Mouse (Mus musculus) frontal cortex, postnatal 25 days (tissue): ENCODE measurements around the gene Smc5.

Source experiments
- DNase-seq, 2 experiments: peaks; one replicate each; pipeline ENCODE4 v3.0.0; 2022; ENCODE audit warnings: low spot score in 2 of 2

Smc5 gene

DNA sequence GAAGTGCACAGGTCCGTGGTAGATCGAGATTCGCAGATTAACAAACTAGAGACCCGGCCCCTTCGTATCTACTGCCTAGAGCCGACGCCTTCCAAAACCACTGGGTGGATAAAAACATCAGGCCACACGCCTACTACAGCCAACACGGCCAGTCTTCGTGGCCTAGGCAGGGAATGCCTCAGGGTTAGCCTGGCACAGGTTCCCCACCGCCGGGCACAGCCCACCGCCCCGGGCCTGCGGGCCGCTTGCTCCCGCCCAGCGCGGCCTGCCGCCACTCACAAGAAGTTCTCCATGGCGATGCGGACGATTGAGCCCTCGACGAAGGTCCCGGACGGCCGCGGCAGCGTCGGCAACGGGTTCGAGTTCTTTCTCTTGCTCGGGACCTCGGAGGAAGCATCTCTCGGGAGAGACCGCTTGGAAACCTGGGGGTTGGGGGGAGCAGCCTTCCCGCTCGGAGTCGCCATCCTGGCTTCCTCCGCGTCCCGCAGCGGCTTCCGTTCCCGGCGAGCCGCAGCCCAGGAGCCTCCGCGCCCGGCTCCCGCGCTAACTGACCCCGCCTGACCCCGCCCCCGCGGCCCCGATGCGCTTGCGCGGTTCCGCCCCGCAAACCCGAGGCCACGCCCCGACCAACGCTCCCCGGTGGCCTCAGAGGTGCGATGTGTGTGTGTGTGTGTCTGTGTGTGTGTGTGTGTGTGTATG, at the start of gene Smc5:
Gene Smc5 (minus strand): TSS at position 543 of the 699 bp plus-strand sequence.
- peak; percentile 78 to 81 for DNase-seq

DNA sequence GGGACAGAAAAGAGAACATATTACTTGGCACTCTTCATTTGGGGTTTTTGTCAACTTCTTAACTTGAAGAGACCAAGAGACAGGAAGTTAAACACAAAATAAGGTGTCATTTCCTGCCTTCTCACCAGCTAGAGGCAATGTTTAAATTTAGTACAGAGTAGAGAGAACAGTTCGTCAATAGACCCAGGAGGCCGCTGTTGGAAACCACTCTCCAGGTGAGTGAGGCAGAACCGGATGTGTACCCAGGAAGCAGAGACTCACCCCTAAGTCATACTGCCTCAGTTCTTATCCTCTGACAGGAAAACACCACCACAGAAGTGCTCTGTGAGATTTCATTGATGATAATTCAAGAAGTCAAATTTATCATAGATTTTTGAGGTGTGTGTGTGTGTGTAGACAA, 49.4 kb upstream of the Smc5 start:
- no peak for DNase-seq

DNA sequence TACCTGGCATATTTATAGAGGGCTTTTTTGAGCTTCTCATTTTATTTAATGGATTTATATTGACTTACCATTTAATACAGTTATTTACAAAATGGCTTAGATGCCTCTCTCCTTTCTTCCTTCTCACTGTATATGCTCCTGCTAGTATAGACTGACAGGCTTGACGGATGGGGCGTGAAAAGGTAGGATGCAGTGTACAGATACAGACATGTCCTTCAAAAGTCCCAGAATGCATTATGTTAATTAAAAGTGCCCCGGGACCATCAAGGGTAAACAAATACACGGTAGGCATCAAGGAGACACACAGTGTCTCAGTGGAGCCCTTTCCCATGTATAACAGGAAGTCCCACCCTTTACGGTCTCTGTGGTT, 44.3 kb upstream of the Smc5 start:
- no peak for DNase-seq

DNA sequence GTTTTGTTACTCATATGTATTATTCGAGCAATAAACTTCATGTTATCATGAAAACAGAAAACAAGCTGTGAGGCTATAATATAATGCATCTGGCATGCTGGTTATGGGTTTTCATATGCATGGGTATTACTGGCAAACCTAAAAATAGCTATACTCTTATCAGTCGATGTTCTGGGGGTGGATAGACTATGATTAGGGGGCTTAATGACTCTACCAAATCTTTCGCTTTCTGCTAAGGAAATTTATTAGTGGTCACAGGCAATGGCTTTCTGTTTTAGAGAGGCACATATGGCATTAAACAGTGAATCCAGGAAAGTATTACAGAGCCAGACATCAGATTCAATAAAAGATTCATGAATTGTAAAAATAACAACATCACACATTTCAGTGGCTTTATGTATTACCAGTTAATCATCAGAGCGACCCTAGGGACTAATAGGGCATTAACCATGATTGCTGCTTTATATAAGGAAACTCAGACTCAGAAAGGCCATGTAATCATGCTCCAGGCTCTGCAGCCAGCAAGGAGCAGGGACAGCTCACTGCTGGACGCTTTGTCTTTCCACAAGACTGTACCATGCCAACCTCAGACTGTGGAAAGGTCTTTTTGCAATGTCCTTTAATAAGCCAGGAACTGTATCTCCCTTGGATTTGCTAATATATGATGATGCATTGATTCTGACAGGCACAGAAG, 43.7 kb upstream of the Smc5 start:
- no peak for DNase-seq

DNA sequence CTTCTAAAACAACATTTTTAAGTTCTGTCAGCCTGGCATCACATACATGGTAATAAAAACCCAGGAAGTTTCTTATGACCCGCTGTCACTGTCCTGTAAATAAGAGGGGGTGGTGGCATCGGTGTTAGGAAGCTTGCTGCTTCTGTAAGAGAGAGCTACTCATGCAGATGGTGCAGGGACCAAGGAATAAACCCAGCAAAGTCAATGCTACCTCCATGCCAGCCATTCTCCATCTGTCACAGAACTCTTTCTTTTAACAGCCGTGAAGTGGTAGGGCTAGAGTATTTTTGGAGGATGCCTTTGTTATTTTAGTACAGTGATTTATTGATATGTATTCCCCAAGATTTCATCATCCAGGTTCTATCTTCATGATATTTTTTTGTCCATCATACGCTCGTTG, 43.2 kb upstream of the Smc5 start:
- DNase-seq: no peak

DNA sequence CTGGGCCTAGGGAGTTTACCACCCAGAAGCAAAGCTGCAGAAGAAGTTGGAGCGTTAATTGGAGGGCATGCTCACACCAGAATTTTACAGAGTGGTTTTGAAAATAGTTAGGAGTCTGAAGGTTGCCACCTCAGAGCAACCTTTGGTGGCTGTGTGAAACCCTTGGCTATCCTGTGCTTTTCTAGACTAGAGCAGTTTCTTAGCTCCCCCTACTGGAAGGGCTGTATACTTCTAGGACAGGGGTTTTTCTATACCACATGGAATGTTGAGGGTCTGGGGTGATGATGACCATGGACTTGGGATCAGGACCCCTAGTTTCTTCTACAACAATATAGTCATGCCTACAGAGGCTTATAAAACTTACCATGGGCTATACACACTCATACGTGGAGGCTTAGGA, 36.3 kb upstream of the Smc5 start:
- no peak for DNase-seq

DNA sequence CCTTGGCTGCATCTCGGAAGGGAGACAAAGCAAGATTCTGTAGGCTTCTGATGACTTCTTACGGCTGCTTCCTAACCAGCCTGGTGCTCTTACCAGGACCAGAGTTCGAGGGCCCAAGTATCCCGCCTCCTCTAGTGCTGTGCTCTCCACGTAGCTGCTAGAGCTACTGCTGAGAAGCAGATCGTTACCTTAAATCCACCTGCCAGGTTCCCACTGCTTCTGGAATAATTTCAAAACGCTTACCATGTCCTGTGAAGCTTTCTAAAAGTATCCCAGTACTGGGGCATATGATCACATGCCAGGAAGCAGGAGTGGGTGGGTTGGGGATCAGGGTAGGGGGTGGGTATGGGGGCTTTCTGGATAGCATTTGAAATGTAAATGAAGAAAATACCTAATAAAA, 33.0 kb upstream of the Smc5 start:
- no peak for DNase-seq

DNA sequence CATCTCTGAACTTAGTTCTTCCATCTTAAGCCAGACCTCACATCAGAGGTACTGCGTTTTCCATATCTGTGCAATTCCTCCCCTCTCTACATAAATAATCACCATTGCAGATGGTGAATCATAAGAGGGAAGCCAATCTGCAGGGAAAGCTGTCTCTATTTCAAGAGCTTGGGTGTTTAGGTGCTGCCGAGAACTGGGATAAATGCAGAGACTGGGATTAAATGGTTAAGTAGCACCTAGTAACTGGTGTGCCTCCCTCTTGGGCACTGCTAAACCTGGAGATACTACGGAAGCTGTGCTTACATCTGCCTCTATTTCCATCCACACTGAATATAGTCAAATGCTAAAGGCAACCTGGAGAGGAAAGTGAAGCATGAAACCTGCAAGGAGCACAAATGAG, 26.3 kb upstream of the Smc5 start:
- no peak for DNase-seq

DNA sequence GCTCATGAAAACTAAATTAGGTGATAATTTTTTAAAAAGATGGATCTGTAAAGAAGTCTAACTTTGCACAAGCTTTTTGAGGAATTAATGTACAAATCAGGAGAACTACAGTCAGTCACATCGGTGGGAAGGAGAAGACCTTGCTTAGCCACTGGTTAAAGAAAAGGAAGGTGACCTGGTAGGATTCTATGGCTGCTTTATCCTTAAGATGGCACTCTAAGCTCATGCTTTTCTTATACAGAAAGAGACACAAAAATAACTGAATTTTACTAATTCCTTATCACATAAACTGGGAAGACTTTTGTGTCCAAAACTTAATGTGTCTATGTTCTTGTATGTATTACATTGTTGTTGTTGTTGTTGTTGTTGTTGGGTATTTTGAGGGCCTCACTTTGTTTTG, 25.2 kb upstream of the Smc5 start:
- no peak for DNase-seq

DNA sequence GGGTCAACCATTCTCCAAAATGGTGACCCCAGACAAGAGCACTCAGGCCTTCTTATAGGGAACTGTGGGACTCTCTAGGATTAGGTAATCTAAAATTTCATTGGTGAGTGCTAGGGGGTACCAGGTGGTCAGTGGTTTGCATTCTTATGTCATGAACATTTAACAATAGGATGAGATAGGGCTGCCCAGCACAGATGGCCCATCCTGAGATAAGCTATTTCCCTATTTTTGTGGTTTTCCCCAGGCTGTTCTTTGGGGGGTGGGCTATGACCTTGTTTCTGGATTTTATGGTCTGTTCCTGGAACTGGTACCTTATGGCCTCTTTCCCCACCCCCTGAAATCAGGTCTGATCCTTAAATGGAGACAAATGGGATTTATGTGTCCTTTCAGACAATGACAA, 23.5 kb upstream of the Smc5 start:
- DNase-seq: no peak

DNA sequence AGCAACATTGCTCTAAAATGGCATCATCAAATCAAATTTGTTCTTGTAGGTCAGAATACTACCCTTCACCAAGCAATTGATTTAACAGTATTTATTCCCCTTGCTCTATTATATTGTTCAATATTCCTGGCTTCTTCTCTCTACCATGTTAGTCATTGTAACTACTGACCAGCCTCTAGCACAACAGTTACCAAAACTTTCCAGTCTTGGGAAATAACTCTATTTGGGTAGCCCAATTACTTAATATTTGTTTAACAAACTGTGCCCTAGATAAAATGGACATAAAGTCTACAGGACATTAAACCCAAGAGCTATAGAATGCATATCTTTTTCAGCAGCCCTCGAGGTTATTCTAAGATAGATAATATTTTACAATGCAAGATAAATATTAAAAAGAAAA, 15.6 kb upstream of the Smc5 start:
- DNase-seq: no peak

DNA sequence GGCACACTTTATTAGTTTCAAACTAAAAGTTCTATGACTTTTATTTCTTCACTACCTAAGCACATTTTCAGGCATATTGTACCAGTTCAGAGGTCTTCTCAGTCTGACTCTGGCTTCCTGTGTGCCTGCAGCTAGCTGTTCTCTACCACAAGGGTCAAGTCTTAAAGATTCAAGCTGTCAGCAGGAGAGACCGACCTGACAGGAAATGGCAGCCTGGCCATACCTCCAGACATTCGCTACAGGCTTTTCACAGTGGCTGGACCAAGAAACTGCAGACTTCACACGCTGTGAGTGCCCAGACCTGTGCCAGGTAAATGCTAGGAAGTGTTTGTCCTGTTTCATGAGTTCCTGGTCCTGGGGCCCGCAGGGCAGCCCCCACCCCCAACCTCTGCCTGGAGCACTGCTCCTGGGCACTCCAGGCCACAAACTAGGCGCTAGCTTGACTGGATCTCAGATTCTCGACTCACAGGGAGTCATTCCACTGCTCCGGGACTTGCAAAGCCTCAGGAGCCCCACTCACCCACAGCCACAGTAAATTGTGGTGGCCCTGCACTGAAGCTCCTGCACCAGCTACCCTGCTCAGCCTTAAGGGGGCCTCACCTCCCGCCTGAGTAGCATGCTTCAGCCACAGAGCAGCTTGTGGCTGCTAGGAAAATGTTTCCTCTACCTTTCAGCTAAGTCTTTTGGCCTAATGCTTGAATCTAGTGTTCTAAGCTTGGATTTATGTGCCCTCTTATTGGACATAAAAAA, 8.4 kb upstream of the Smc5 start:
- no peak for DNase-seq

DNA sequence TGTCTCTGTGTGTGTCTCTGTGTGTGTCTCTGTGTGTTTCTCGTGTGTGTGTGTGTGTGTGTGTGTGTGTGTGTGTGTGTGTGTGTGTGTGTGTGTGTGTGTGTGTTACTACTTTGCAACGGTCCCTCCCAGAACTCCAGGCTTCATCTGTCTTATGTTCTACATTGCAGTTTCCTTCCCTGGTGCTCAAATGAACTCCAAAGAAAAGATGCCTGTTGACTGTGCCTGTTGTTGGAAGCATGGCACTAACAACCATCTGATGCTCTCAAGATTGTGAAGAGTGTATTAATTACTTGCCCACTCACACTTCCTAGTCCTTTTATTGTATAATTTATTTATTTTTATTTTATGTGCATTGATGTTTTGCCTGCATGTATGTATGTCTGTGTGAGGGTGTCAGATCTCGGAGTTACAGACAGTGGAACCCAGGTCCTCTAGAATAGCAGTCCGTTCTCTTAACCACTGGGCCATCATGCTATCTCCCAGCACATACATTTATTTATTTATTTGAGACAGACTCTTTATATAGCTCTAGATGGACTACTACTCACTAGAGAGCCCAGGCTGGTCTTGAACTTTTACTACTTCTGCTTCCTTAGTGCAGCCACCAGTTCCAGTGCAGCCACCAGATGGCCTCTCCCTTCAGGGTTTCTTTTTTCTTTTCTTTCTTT, 492 bp upstream of the Smc5 start:
- no peak for DNase-seq

DNA sequence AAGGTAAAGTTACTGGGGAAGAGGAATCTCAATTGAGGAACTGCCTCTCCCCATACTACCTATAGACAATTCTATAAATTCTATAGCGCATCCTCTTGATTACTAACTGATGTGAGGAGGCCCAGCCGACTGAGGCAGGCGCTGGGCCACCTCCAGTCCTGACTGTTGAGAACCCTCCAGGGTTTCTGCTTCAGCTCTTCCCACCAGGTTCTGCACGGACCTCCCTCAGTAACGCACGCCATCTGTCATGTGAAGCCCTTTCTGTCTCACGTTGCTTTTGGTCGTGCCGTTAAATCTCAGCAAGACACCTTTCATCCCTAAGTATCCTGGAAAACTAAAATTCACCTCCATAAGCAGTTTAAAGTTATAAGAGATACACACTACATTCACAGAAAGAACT, 16.9 kb downstream of the Smc5 start:
- DNase-seq: no peak

DNA sequence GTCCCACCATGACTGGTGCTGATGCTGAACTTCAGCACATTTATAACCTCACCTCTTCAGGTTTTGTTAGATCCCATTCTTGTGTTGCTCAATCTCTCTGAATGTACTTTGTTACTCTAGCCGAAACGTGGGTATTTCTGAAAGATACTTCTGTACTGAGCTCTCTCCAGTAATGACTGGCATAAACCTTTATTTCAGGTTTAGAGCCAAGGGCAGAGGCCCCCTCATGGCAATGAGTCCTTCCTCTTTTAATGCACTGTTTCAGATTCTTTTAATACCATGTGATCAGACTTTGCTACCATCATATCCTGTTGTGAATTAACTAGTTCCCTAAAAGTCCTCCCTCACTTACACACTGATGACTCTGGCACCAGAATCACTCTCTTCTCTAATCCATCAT, 27.2 kb downstream of the Smc5 start:
- DNase-seq: no peak

DNA sequence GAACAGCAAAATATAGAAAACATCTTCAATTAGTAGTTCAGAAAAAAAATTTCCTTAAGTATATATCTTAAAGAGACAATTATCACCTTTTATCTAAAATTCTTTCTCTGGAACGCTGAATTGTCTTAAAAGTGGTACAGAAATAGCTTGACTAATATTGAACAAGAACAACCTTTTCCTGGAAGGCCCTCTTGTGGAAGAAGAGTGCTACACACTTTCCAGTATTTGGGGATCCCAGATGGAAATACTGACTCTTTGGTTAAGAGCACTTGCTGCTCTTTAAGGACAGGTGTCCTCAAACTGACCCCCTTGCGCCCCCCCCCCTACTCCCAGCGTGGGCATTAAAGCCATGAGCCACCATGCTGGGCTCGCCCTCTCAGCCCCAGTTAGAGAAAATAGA, 48.6 kb downstream of the Smc5 start:
- DNase-seq: no peak

DNA sequence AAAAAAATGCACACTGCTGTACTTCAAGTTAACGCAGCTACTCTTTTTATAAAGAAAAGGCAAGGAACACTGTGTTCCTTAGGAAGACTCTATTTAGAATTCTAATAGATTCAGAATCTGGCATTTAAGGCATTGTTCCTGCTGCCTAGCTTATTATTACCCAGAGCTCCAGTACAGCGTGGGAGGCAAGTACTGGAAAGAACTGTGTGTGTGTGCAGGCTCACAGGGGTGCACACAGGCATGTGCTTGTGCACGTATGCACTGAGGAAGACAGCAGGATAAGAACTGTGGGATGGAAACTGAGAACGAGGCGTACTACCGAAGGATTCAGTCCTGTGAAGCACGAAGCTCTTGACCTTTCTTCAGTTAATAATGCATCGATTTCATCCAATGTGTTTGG, 59.4 kb downstream of the Smc5 start:
- peak; percentile 29 to 43 for DNase-seq

DNA sequence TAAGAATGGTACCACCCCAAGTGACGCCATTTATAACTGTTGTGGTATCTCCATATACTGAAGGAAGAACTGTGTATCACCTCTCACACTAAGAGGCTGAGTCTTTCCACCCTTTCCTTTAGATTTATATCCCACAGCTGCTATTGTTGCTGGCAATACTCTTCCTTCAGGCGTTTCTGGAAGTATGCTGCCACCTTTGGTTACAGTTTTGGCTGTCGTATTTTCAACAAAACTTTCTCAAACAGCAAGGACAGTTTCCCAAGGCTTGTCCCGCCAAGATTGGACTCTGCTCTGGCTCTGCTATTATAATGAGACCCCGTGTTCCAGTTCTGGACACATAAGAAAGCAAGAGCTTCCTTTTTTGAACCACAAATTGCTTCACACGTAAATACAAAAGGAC, 62.4 kb downstream of the Smc5 start:
- DNase-seq: no peak

DNA sequence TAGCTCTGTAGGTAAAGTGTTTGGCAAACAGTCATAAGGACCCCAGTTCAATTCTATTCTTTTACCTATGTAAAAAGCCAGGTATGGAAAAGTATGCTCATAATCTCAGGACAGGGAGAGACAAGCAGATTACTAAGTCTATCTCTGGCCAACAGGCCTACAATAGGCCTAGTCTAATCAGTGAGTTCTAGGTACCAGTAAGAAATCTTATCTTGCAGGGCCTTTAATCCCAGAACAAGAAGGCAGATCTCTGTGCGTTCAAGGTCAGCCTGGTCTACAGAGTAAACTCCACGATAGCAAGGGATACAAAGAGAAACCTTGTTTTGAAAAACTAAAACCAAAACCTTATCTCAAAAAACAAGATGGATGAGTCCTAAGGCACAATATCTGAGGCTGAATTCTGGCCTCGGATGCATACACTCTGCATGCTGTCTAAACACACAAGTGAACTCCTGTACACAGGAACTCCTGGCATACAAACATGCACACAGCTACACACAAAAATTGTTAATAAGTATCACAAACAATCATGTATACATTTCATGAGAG, 70.1 kb downstream of the Smc5 start:
- DNase-seq: no peak

DNA sequence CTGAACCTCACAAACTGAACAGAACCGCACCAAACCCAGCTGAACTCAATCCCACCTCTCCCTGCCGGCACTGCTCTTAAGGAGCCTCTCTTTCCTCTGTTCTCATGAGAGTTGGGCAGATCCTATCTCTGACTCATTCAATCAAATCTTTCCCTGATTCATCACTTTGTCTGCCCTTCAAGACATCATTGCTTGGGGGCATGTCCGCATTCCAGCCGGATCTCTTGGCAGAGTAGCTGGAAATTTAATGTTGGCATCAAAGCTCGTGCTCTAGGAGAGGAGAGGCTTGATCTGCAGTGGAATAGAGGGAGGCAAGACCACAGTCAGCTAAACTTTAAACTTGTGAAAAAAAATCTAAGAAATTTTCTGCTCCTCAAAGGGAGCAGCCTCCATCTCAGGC, 71.6 kb downstream of the Smc5 start:
- no peak for DNase-seq

DNA sequence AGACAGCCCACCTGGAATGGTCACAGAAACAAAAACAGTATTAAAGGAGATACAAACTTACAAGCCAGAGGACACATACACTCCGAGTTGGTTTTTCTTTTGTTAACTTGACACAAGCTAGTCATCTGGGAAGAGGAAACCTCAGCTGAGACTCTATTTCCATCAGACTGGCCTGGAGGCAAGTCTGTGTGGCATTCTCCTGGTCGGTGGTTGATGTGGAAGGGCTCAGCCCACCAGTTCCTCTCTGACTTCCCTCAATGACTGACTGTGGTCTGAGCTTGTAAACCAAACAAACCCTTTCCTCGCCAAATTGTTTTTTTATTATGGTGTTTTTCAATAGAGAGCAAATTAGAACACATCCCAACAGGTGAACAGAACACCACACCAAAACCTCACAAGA, 80.6 kb downstream of the Smc5 start:
- DNase-seq: no peak

DNA sequence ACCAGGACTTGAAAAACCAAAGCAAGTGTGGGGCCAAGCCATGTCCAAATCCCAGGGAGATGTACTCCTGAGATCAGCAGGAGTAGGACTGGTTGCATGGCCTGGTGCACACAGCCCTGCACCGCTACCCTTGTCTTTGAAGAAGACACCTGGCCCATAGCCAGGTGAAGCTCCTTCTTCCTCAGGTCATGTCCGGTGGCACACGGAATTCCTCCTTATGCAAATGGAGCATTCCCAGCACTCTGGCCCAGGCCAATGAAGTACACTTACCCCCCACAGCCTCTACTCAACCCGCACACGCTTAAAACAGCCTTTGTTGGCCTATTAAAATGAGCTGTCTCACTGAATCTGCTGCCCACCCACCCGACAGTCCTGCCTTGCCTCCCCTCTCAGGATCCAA, 82.2 kb downstream of the Smc5 start:
- DNase-seq: no peak
